ENCODE assay signal across 9 mouse cellular contexts in genomic region chr14:40791606-40792005, GRCm38 (mm10).
DNase-seq lines count a peak whose midpoint lies in the region; ATAC-seq and TF ChIP-seq lines count a peak whose summit lies in the region.
"Had no signal": no experiment of that assay in that cellular context is flagged by ENCODE, and none has a peak within 500 bp of the region (broad histone marks: within the 10 kb centered on the region; RNA-seq: fewer than 3 reads in every experiment).

No protein-coding gene starts in this region.

- no peak overlapping the region for H3K4me2 ChIP-seq in heart, postnatal 0 days (ENCODE audit: low read depth, low read length)
- H3K4me2 ChIP-seq: liver, embryonic 13.5 days had no signal

- intact Hi-C loops in heart, postnatal 25 days (cut with DNase I), result no loop called here

- no peak overlapping the region for H3K9ac ChIP-seq in ES-E14 (ENCODE audit: insufficient read depth, low read depth, low read length, poor library complexity, severe bottlenecking)
- H3K9ac ChIP-seq in heart, postnatal 0 days (replicated peaks; ENCODE audit: low read depth, low read length), result no peak overlapping the region
- H3K9ac ChIP-seq: liver, embryonic 13.5 days had no signal

- H3K36me3 ChIP-seq in ES-E14 (ENCODE audit: control insufficient read depth, insufficient read depth, low read length, poor library complexity, severe bottlenecking), result no peaks in the 10 kb centered on the region
- H3K36me3 ChIP-seq in heart, postnatal 0 days (replicated peaks; ENCODE audit: control insufficient read depth, insufficient read depth, low read length), result no peaks in the 10 kb centered on the region
- no peaks in the 10 kb centered on the region for H3K36me3 ChIP-seq in splenic B cell, adult 2 months (ENCODE audit: control insufficient read depth, insufficient read depth, low read length, poor library complexity, severe bottlenecking)
- H3K36me3 ChIP-seq: liver, embryonic 13.5 days had no signal

- in situ Hi-C loops in ES-E14 (cut with MboI; ENCODE audit: low sequenced_read_pairs in 2 of 2, unreplicated experiment in 2 of 2), result no loop called here

- peak; percentile 70 for TF ChIP-seq CTCF in heart, postnatal 0 days (IDR thresholded peaks at IDR 0.05; ENCODE audit: low read depth)

- DNase-seq in heart, adult 11 months, result peak; percentile 57
- DNase-seq in heart, postnatal 25 days (ENCODE audit: low spot score), result no peak
- peak; percentile 60 for DNase-seq in ES-E14 (ENCODE audit: low read depth, low spot score)
- peak; percentile 27 to 42 for DNase-seq in cerebellum, postnatal 36 days
- DNase-seq in heart, postnatal 0 days (ENCODE audit: low spot score), result no peak
- peak; percentile 73 to 74 for DNase-seq in kidney, postnatal 4 days
- peak; percentile 44 for DNase-seq in lung, postnatal 14 days
- peak; percentile 16 for DNase-seq in splenic B cell, adult 2 months (ENCODE audit: low read depth, low spot score)
- DNase-seq: liver, embryonic 13.5 days had no signal

- no peak for TF ChIP-seq EP300 in heart, postnatal 0 days (IDR thresholded peaks at IDR 0.05; ENCODE audit: low read depth)

- no peak for ATAC-seq in heart, postnatal 0 days (ENCODE audit: insufficient read depth, low read depth)

- H3K27ac ChIP-seq in ES-E14 (ENCODE audit: insufficient read depth, low read depth, low read length, poor library complexity, severe bottlenecking), result no peak overlapping the region
- no peak overlapping the region for H3K27ac ChIP-seq in heart, postnatal 0 days (ENCODE audit: low read depth)
- H3K27ac ChIP-seq: liver, embryonic 13.5 days had no signal

- H3K9me3 ChIP-seq in ES-E14 (ENCODE audit: control insufficient read depth, insufficient read depth, low read depth, low read length), result no peaks in the 10 kb centered on the region
- H3K9me3 ChIP-seq in heart, postnatal 0 days (replicated peaks; ENCODE audit: control insufficient read depth, low read length), result no peaks in the 10 kb centered on the region
- H3K9me3 ChIP-seq: liver, embryonic 13.5 days had no signal

- 19% methylated on average over 1 of the region's 1 CpGs for WGBS in heart, postnatal 0 days

- H3K4me3 ChIP-seq in ES-E14 (ENCODE audit: insufficient read depth in 1 of 2, low read depth in 1 of 2, low read length in 2 of 2, poor library complexity in 1 of 2, severe bottlenecking in 1 of 2), result no peak overlapping the region
- no peak overlapping the region for H3K4me3 ChIP-seq in heart, postnatal 0 days (ENCODE audit: low read depth, low read length)
- H3K4me3 ChIP-seq: liver, embryonic 13.5 days had no signal

- H3K27me3 ChIP-seq in heart, postnatal 0 days (ENCODE audit: control insufficient read depth, insufficient read depth, low read length), result no peaks in the 10 kb centered on the region
- no peaks in the 10 kb centered on the region for H3K27me3 ChIP-seq in splenic B cell, adult 2 months (ENCODE audit: control insufficient read depth, insufficient read depth, low read length, poor library complexity, severe bottlenecking)
- H3K27me3 ChIP-seq: liver, embryonic 13.5 days had no signal

- H3K4me1 ChIP-seq in ES-E14 (ENCODE audit: control insufficient read depth in 2 of 2, insufficient read depth in 2 of 2, low read length in 2 of 2, poor library complexity in 1 of 2), result no peaks in the 10 kb centered on the region; a peak in 1 of 4 replicates
- no peaks in the 10 kb centered on the region for H3K4me1 ChIP-seq in heart, postnatal 0 days (ENCODE audit: control insufficient read depth, insufficient read depth)
- H3K4me1 ChIP-seq: liver, embryonic 13.5 days had no signal

TF ChIP-seq in ES-E14, 5 proteins besides CTCF, POLR2A, EP300 and RAD21:
- no peak for TF ChIP-seq HCFC1 (IDR thresholded peaks at IDR 0.05; ENCODE audit: borderline replicate concordance, insufficient read depth, low read length)
- no peak for TF ChIP-seq MAFK (IDR thresholded peaks at IDR 0.05; ENCODE audit: insufficient read depth, low read depth, low read length)
- TF ChIP-seq ZC3H11A (IDR thresholded peaks at IDR 0.05; ENCODE audit: borderline replicate concordance, low read depth, low read length), result peak; percentile 71; the same call in 1 of the 2 replicates
- TF ChIP-seq CHD2 (IDR thresholded peaks at IDR 0.05; ENCODE audit: low read depth, low read length), result no peak
- no peak for TF ChIP-seq ZNF384 (IDR thresholded peaks at IDR 0.05; ENCODE audit: low read depth, low read length)

Comparison
In these comparisons a context has a peak if more than half of its experiments do, and no peak if none do; other contexts are left out.
1. DNase-seq: peak in heart, adult 11 months (single experiment), ES-E14 (single experiment), cerebellum, postnatal 36 days (2 of 2), kidney, postnatal 4 days (2 of 2), lung, postnatal 14 days (single experiment) and splenic B cell, adult 2 months (single experiment); none in heart, postnatal 25 days (single experiment) and heart, postnatal 0 days (single experiment).